Mouse (Mus musculus) bone marrow macrophage, adult 2 months (primary cell): Measurements from ENCODE around the gene Ppp1cc.
"Not testable (repeated sequence)": the region's sequence is repeated elsewhere in the genome, so short reads cannot be mapped to it uniquely, and the experiment has no call there.

Source experiments
- CTCF ChIP-seq: IDR thresholded peaks from 2 replicates; pipeline ENCODE4 v1.5.1; 2012; ENCODE audit warnings: low read depth, mild to moderate bottlenecking, low read length, moderate library complexity
- POLR2A ChIP-seq: IDR thresholded peaks from 2 replicates; pipeline ENCODE4 v1.6.1; 2012; ENCODE audit warnings: mild to moderate bottlenecking, low read depth, low read length, borderline replicate concordance

GRCm38 (mm10) chr5:122184858-122185257 lies 26.8 kb downstream of the Ppp1cc start:
- not testable (repeated sequence) for TF ChIP-seq CTCF, POLR2A
